Mouse (Mus musculus): Measurements from ENCODE around the gene 9130213A22Rik.

DNA sequence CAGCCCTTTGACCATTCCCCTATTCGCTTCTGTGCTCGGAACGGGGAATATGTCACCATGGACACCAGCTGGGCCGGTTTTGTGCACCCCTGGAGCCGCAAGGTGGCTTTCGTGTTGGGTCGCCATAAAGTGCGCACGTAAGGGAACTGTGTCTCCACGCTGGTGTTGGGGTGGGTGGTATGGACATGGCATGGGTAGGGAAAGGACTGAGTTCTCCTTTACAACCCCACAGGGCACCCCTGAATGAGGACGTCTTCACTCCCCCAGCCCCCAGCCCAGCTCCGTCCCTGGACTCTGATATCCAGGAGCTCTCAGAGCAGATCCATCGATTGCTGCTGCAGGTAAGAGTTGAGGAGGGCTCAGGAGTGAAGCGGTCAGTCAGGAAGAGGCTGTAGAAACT lies 19.3 kb downstream of the 9130213A22Rik start:
- TF ChIP-seq CTCF (IDR thresholded peaks at IDR 0.05; ENCODE audit: insufficient read depth, low read length): no peak
- TF ChIP-seq POLR2A (IDR thresholded peaks at IDR 0.05; ENCODE audit: borderline replicate concordance, extremely low read depth, low read depth, low read length): no peak
